Mouse (Mus musculus) T-cell, adult 2 months (primary cell): Measurements from ENCODE around the gene Prrt3.

ENCODE experiments used
- DNase-seq: peaks from one replicate; pipeline ENCODE4 v3.0.0; 2022; ENCODE audit warnings: low spot score

Prrt3 gene

DNA sequence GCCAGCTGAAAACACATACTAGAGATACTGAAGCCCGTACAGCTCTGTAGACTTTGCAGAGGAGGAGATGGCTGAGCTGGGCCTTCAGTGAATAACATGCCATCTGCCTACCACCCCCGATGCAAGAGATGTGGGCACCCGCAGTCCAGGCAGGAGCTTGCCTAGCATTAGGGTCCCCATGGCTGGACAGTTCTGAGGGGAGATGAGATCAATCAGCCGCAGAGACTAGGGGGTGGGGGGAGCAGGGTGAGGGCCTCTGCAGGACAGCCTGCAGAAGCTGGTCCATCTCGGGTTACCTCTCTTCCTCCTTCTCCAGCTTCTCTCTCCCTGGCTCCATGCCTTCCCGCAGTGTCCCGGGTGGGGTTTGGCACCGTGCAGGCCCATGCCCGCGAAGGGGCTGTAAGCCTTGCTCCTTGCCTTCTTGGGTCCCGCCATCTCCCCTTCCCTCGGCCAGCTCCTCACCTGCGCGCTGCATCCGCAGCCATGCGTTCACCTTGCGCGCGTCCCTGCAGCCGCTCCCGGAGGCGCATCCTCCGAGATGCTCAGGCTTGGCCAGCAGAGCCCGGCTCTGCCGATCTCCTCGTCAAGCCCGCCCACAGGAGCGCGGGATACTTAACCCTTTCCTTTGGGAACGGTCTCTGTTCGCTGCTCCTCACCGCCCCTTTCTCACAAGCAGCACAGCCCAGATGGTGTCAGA lies at the start of gene Prrt3:
TSS of gene Prrt3 (minus strand) at position 544 of the 697 bp plus-strand sequence.
- no peak for DNase-seq

DNA sequence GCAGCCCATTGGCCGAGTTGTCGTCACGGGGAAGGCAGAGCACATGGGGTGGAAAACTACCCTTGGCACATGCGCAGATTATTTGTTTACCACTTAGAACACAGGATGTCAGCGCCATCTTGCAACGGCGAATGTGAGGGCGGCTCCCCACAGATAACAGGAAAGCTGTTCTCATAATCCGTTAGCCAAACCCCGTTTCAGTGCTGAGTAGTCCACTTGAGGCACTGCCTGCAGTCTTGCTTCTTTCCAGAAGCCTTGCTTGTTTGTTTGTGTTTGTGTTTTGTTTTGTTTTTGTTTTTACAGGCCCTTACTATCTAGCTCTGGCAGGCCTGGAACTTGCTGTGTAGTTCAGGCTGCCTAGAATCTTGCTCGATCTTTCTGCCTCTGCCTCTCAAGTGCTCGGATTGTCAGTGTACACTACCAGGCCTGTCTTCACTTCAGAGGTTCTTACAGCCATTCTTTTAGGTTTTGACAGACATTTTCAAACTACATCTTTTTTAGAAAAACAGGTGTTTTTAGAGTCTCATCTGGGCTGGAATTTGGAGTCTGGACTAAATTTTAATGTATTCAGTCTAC lies 42.3 kb upstream of the Prrt3 start:
- DNase-seq = no peak

GRCm38 (mm10) chr6:113541610-113542009 lies 39.9 kb upstream of the Prrt3 start:
- no peak for DNase-seq

DNA sequence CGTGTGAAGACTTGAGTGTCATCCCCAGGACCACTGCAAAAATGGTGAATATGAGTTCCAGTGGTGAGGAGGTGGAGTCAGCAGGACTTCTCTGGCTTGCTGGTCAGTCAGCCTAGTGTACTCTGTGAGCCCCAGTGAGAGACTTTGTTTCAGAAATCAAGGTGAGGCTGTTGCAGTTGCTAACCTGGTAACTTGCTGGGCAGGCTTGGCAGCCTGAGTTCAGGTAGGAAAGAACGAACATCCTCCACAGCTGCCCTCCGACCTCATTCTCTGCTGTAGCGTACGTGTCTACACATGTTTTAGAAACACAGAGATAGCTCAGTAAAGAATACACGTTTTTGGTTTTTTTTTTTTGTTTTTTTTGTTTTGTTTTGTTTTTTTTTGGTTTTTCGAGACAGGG lies 33.2 kb upstream of the Prrt3 start:
- DNase-seq = no peak

GRCm38 (mm10) chr6:113531840-113532404 lies 30.2 kb upstream of the Prrt3 start:
- no peak for DNase-seq

- DNase-seq = peak; percentile 88
Observed at GRCm38 (mm10) chr6:113530932-113531839, 29.5 kb upstream of the Prrt3 start, which contains the start of the genes Emc3 and Fancd2. Emc3 (minus strand) TSS chr6:113531652. Fancd2 (plus strand) TSS chr6:113531682.

- DNase-seq = no peak
Observed at GRCm38 (mm10) chr6:113523420-113523819, 21.7 kb upstream of the Prrt3 start.

DNA sequence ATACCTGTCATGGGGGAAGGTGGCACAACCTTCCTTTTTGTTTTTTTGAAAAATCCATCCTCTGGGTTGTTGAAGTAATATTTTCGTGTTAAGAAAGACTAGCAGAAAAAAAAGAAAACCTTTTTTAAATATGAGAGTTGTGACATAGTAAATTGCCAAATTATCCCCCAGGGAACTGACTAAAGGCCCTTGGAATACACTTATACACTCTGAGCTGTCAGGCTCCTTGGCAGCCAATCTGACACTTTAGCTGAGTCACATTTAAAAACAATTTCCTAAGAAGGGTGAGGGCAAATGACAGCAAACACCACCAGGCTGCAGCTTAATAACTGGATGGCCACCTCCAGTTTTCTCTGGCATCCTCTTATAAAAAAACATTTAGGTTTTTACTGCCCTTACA lies 20.6 kb upstream of the Prrt3 start:
- no peak for DNase-seq

GRCm38 (mm10) chr6:113517434-113518080 lies 15.8 kb upstream of the Prrt3 start:
- DNase-seq = no peak

DNA sequence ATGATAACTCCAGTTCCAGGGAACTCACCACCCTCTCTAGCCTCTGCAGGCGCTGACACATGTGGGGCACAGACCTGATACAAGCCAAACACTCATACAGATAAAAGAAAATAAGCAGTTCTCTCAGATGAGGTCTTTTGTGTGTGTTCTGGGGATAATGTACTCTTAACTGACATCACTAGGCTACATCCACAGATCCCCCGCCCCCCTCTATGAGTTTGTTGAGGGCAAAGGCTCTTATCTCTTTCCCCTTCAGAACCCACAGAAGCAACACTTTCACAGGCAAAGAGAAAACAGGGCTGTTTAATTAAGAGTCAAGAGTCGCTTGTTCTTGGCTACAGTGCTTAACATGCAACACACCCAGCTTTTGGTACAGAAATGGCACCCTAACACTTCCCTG lies 12.9 kb upstream of the Prrt3 start:
- no peak for DNase-seq

GRCm38 (mm10) chr6:113513944-113514343 lies 12.2 kb upstream of the Prrt3 start:
- no peak for DNase-seq

DNA sequence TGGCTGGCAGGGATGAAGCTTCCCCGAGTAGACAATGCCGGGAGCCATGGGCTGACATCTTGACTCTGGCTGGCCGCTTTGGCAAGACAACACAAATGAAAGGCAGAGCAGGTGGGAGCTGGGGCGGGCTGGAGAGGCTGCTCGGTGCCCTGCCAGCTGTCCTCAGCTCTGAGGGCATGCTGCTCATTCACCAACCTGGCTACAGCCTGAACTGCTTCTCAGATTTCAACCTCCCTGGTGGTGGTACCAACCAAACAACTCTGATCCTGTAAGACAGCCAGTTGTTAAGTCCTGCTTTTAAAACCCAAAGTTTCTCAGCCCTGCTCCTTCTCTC lies 7.2 kb upstream of the Prrt3 start:
- DNase-seq = no peak

- no peak for DNase-seq
Observed at GRCm38 (mm10) chr6:113508272-113508946, 6.7 kb upstream of the Prrt3 start.

DNA sequence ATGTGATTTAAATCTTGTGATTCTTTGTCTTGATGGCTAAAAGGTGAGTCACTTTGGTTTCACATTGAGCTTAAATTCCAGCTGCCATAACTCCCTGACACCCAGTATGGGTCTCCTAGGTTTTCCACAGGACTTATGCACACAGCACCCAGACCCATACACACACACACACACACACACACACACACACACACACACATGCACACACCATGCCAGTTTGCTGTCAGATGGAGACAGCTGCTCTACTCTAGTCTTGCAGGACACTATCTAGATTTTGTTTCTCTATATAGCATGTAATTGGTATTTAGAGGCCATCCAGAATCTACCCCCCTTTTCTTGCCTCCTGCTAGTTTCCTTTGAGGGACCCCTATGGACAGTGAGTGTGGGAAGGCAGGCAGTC lies 5.4 kb upstream of the Prrt3 start:
- no peak for DNase-seq

- DNase-seq = no peak
Observed at GRCm38 (mm10) chr6:113505689-113506088, 4.0 kb upstream of the Prrt3 start.

GRCm38 (mm10) chr6:113502801-113503200 lies 1.1 kb upstream of the Prrt3 start:
- DNase-seq = no peak

GRCm38 (mm10) chr6:113499346-113499745 lies 2.4 kb downstream of the Prrt3 start:
- DNase-seq = no peak

DNA sequence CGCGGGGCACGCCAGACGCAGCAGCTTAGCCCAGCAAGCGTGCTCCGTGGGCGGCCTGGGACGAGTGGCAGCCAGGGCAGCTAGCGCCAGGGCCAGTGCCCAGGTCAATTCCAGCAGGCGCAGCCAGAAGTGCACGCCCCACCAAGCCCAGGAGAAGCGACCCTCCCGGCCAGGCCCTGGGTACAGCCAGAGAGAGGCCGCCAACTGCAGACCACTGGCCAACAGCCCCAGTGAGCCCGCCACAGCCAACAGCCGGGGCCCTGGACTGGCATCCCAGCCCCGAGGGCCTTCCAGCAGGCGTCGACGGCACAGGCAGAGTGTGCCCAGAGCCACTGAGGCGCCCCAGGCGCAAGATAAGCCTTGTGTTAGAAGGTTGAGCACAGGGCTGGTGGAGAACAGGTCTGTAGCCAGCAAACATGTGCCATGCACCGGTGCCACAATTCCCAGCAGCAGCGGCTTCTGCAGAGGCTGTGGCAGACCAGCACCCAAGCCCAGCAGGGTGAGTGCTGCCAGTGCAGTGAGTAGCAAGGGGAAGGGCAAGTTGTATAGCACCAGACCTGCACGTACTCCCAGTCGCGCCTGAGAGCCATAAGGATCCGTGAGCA lies 6.6 kb downstream of the Prrt3 start:
- no peak for DNase-seq

DNA sequence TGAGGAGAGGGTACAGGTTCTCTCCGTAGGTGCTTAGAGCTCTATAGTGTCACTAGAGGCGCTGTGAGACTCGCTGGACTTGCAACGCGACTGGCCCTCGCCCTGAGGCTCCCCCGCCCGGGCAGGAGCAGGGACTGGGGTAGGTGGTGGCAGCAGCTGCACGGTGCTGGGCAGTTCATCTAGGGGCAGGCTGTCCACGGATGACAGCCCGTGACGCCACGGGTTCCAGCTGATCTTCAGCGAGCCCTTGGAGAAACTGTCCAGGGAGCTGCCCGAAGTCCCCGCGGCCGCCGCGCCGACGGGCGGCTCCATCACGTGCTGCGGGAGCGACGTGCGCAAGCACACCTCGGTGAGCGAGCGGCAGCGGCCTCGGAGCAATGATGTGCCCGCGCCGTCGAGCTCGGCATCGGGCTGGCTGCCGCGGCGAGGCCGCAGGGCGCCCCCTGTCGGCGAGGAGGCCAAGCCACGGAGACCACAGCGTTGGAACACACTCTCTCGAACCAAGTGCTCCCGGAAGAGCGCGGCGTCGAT lies 7.4 kb downstream of the Prrt3 start:
- DNase-seq = peak; percentile 90

GRCm38 (mm10) chr6:113492101-113492864 lies 9.4 kb downstream of the Prrt3 start:
- no peak for DNase-seq
